Mouse (Mus musculus) limb, embryonic 12.5 days (tissue): ENCODE measurements around the gene Nfix. TPM values are rescaled to one million over a fixed set of nuclear protein-coding genes. Genes with fewer than 3 reads are reported as not detected.
"Not testable (repeated sequence)": the region's sequence is repeated elsewhere in the genome, so short reads cannot be mapped to it uniquely, and the experiment has no call there.

ENCODE experiments used
- ATAC-seq: fragments of 200-750 bp; cut with Nextera tagmentation; 2 replicates; pipeline ENCODE4 v1.8.0; 2017; ENCODE audit warnings: low read depth, moderate TSS enrichment; ENCODE audit not compliant: insufficient number of reproducible peaks, insufficient read depth, low FRiP score, low TSS enrichment
- H3K27ac ChIP-seq: fragments of 300-500 bp; sonication (generic); 2 replicates; pipeline ENCODE4 v1.5.1; 2016; ENCODE audit warnings: mild to moderate bottlenecking, moderate library complexity
- H3K27me3 ChIP-seq: fragments of 300-500 bp; sonication (generic); 2 replicates; pipeline ENCODE4 v1.6.1; 2016; ENCODE audit warnings: mild to moderate bottlenecking, moderate library complexity
- H3K36me3 ChIP-seq: fragments of 300-500 bp; sonication (generic); 2 replicates; pipeline ENCODE4 v1.6.1; 2016; ENCODE audit warnings: mild to moderate bottlenecking, moderate library complexity
- H3K4me1 ChIP-seq: fragments of 300-500 bp; sonication (generic); replicated peaks from 2 replicates; pipeline ENCODE4 v1.6.1; 2016
- H3K4me2 ChIP-seq: fragments of 300-500 bp; sonication (generic); 2 replicates; pipeline ENCODE4 v1.6.1; 2016; ENCODE audit warnings: mild to moderate bottlenecking, moderate library complexity
- H3K4me3 ChIP-seq: fragments of 300-500 bp; sonication (generic); replicated peaks from 2 replicates; pipeline ENCODE4 v1.5.1; 2016; ENCODE audit warnings: mild to moderate bottlenecking
- H3K9ac ChIP-seq: fragments of 300-500 bp; sonication (generic); replicated peaks from 2 replicates; pipeline ENCODE4 v1.6.1; 2016; ENCODE audit warnings: mild to moderate bottlenecking, moderate library complexity
- H3K9me3 ChIP-seq: fragments of 300-500 bp; sonication (generic); 2 replicates; pipeline ENCODE4 v1.6.1; 2016; ENCODE audit warnings: mild to moderate bottlenecking, moderate library complexity
- WGBS: fragments of 180-500 bp; shearing (Covaris S2); methylation state at CpG from one replicate; pipeline ENCODE4 v1.1.7; 2016; 5-methylcytosine and 5-hydroxymethylcytosine counted together
- polyA plus RNA-seq: library from polyadenylated mRNA; unstranded; fragments of >200 nt; fragmentation: Nextera tagmentation; extraction: Ambion mirVana; gene quantifications from 2 replicates; pipeline ENCODE4 v1.2.1, GENCODE M21; 2016

The Nfix gene
- polyA plus RNA-seq, 1 experiment from 2014 or later = 14.5 TPM

DNA sequence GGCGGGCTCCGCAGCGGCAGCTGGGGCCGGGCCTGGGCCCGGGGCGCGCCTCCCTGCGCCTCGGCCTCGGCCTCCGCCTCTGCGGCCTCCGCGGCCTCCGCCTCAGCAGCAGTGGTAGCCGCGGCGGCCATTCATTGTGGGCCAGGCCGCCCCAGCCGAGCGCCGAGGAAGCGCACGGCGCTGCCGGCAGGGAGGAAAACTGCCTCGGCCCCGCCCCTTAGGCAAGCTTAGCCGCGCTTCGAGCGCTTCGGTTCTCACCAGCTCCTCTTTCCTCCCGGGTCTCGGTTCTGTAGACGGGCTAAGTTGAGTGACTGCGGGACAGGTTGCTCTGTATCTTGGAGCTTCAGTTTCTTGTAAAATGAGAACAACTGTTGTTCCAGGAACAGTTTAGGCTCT, 112.4 kb downstream of the Nfix start, which contains the start of gene Nacc1:
Gene Nacc1, minus strand, starts transcription at position 158 of the 396 bp plus-strand sequence.
- Histone ChIP-seq H3K4me2 (peak within 1 kb of the TSS; percentile 90), H3K9me3 (no peaks in the 10 kb centered on the region), H3K36me3 (peaks cover 38% of the 10 kb centered on the region), H3K4me1 (peaks cover 39% of the 10 kb centered on the region), H3K27me3 (no peaks in the 10 kb centered on the region), H3K27ac (peak within 1 kb of the TSS; percentile 98), H3K9ac (peak within 1 kb of the TSS; percentile 99), H3K4me3 (peak within 1 kb of the TSS; percentile 99)
- peak; percentile 35; the same call in 1 of the 2 replicates for ATAC-seq
- WGBS = under 1% methylated on average over 35 of the region's 37 CpGs

GRCm38 (mm10) chr8:84687003-84687704, 113.0 kb downstream of the Nfix start:
- H3K27ac ChIP-seq = peak overlapping the region; percentile 98
- peak overlapping the region; percentile 99 for H3K9ac ChIP-seq
- peak overlapping the region; percentile 90 for H3K4me2 ChIP-seq
- H3K27me3 ChIP-seq = no peaks in the 10 kb centered on the region
- WGBS = 1% methylated on average over 60 of the region's 62 CpGs
- no peaks in the 10 kb centered on the region for H3K9me3 ChIP-seq
- ATAC-seq = peak; percentile 42
- H3K4me1 ChIP-seq = peaks cover 39% of the 10 kb centered on the region
- H3K36me3 ChIP-seq = peaks cover 38% of the 10 kb centered on the region
- H3K4me3 ChIP-seq = peak overlapping the region; percentile 99

DNA sequence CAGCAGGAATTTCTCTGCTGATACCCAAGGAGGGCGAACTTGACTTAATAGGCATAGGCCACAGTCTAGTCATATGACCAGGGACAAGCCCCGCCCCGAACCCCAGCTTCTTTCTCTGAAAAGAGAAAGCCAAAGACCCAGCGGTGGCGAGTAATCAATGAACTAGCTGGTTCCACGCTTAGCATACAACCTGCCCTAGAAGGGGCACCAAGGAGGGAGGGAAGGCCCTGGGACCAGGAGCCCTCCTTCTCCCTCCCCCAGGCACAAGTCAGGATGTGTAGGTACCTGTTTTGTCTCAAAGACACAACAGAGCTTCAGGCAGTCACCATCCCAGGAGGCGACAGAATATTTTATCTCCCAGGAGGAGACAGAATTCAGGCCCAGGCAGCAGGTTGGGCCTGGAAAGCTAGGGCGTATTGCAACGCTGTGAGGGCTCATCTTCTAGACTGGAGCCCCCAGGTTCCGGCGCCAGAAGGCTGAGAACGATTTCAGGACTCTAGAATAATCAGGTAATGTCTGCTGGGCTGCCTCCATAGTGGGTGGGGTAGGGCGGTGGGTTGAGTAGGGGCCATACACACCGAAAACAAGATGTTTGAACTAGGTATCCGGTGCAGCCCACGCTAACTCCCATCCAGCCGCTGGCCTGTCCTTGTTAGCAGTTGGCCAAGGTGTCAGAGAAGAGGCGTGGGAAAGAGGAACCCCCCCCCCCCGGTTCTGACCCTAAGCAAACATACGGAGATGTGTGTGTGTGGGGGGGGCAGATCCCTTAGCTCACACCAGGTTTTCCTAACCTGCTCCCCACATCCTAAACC, 113.7 kb downstream of the Nfix start, which contains the start of gene Trmt1:
Gene Trmt1, plus strand, starts transcription at position 117 of the 812 bp plus-strand sequence.
- peaks cover 41% of the 10 kb centered on the region for H3K36me3 ChIP-seq
- H3K9me3 ChIP-seq = no peaks in the 10 kb centered on the region
- H3K4me2 ChIP-seq = peak within 1 kb of the TSS; percentile 90
- WGBS = 8% methylated on average over 20 of the region's 20 CpGs
- peak within 1 kb of the TSS; percentile 98 for H3K27ac ChIP-seq
- H3K9ac ChIP-seq = peak within 1 kb of the TSS; percentile 99
- H3K4me3 ChIP-seq = peak within 1 kb of the TSS; percentile 99
- peaks cover 39% of the 10 kb centered on the region for H3K4me1 ChIP-seq
- ATAC-seq = 0 out of 2 replicates have a peak, but pooled peaks have one; percentile 6
- H3K27me3 ChIP-seq = no peaks in the 10 kb centered on the region

DNA sequence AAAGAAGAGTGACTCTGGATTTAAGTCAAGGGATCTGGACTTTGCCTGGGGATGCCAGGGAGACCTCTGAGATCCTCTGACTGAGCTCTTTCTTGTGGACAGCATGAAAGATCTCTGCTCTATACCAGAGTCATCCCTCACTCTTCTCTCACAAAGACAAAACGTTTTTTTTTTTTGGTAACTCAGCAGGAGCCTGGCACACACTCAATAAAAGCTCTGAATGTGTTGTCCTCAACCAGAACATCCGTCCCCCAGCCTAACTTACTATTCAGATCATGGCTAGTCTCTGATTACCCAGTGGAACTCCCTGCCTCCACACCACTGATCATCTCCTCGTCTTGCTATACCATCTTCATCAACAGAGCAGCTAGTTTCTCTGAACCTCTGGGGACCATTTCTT, 115.6 kb downstream of the Nfix start:
- H3K9ac ChIP-seq = no peak overlapping the region; the same call in 1 of the 2 replicates
- no peaks in the 10 kb centered on the region for H3K27me3 ChIP-seq
- H3K4me1 ChIP-seq = peaks cover 31% of the 10 kb centered on the region
- no peak overlapping the region for H3K4me3 ChIP-seq
- no peak overlapping the region for H3K4me2 ChIP-seq
- WGBS = 71% methylated on average over 3 of the region's 3 CpGs
- H3K9me3 ChIP-seq = no peaks in the 10 kb centered on the region
- peaks cover 42% of the 10 kb centered on the region for H3K36me3 ChIP-seq
- no peak for ATAC-seq
- no peak overlapping the region for H3K27ac ChIP-seq

- no peak overlapping the region for H3K27ac ChIP-seq
- H3K9ac ChIP-seq = no peak overlapping the region
- H3K4me2 ChIP-seq = no peak overlapping the region
- no peak for ATAC-seq
- H3K9me3 ChIP-seq = no peaks in the 10 kb centered on the region
- H3K4me3 ChIP-seq = no peak overlapping the region
- no peaks in the 10 kb centered on the region for H3K27me3 ChIP-seq
- peaks cover 45% of the 10 kb centered on the region for H3K36me3 ChIP-seq
- H3K4me1 ChIP-seq = peaks cover 19% of the 10 kb centered on the region
- WGBS = 87% methylated on average over 2 of the region's 2 CpGs
Measured at GRCm38 (mm10) chr8:84682257-84682656, 117.9 kb downstream of the Nfix start.

GRCm38 (mm10) chr8:84681476-84681875, 118.7 kb downstream of the Nfix start:
- no peaks in the 10 kb centered on the region for H3K27me3 ChIP-seq
- no peaks in the 10 kb centered on the region for H3K9me3 ChIP-seq
- ATAC-seq = no peak
- 87% methylated on average over 2 of the region's 2 CpGs for whole genome bisulfite sequencing
- no peak overlapping the region for H3K4me2 ChIP-seq
- no peak overlapping the region for H3K27ac ChIP-seq
- H3K4me3 ChIP-seq = no peak overlapping the region
- H3K9ac ChIP-seq = no peak overlapping the region
- H3K36me3 ChIP-seq = peaks cover 52% of the 10 kb centered on the region
- peaks cover 17% of the 10 kb centered on the region for H3K4me1 ChIP-seq

GRCm38 (mm10) chr8:84677305-84677704, 122.8 kb downstream of the Nfix start:
- ATAC-seq = no peak
- Histone ChIP-seq H3K4me1 (no peaks in the 10 kb centered on the region), H3K9ac (no peak overlapping the region), H3K27ac (no peak overlapping the region), H3K27me3 (no peaks in the 10 kb centered on the region), H3K9me3 (no peaks in the 10 kb centered on the region), H3K36me3 (peaks cover 68% of the 10 kb centered on the region), H3K4me3 (no peak overlapping the region), H3K4me2 (no peak overlapping the region)
- 93% methylated on average over 5 of the region's 5 CpGs for WGBS

DNA sequence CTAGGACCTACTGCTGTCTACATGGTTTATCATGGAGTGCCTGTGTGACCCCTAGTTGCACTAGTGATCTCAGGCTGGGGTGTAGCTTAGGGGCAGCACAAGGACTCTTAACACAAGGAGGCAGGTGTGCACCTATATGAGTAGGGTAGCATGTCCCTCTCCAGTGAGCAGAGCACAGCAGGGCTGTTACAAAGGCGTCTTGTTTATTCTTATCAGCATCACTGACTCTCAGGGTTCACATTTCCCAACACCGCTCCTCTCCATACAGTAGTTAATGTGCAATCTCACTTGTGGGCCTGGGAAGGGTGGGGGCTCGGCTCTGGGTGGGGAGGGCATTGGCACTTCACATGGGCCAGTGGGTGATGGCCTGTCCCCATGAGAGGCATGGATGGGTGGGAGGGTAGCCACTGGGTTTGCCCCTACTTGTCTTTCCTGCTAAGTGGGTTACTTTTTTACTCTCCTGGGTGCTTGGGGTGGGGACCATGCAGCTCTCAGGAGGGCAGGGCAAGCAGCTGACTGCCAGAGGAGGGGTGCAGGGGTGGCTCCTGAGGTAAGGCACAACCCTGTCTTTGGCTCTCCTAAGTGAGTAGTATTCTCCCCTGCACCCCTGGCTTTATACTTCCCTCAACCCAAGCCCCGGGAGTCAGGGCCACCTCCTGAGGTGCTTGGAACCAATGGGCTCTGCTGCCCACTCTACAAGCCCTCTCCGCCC, 129.7 kb downstream of the Nfix start:
- H3K9me3 ChIP-seq, H3K27me3 ChIP-seq, H3K4me2 ChIP-seq, H3K27ac ChIP-seq, H3K9ac ChIP-seq, ATAC-seq, H3K4me3 ChIP-seq: not testable (repeated sequence)
- H3K36me3 ChIP-seq = peaks cover 87% of the 10 kb centered on the region
- H3K4me1 ChIP-seq = peaks cover 10% of the 10 kb centered on the region
- WGBS = 93% methylated on average over 5 of the region's 5 CpGs

DNA sequence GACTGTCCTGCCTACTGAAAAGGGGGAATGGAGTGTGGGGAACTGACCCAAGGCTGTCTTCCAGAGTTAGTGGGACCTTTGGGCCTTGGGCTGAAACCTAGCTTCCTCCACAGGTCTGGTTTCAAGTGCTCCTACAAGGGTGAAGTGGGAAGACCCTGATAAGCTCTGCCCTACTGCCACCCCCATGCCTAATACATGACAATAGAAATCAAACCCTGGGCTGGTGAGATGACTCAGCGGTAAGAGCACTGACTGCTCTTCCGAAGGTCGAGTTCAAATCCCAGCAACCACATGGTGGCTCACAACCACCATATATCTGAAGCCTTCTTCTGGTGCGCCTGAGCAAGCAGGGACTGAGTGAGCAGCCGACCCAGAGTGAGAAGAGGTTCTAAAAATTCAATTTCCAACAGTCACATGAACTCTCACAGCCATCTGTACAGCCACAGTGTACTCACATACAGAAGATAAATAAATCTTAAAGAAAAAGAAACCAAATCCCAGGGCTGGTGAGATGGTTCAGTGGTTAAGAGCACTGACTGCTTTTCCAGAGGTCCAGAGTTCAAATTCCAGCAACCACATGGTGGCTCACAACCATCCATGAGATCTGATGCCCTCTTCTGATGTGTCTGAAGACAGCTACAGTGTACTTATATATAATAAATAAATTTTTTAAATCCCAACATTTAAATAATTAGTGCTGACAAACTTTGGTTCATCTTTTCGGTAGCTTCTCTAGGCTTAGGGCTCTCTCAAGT, 131.2 kb downstream of the Nfix start:
- H3K36me3 ChIP-seq = peaks cover 72% of the 10 kb centered on the region
- no peaks in the 10 kb centered on the region for H3K27me3 ChIP-seq
- ATAC-seq = no peak
- WGBS = 82% methylated on average over 6 of the region's 6 CpGs
- H3K9ac ChIP-seq = no peak overlapping the region
- H3K4me1 ChIP-seq = peaks cover 12% of the 10 kb centered on the region
- no peak overlapping the region for H3K4me3 ChIP-seq
- no peak overlapping the region for H3K4me2 ChIP-seq
- H3K27ac ChIP-seq = no peak overlapping the region
- H3K9me3 ChIP-seq = no peaks in the 10 kb centered on the region

- H3K9me3 ChIP-seq = no peaks in the 10 kb centered on the region
- H3K9ac ChIP-seq = no peak overlapping the region
- 79% methylated on average over 1 of the region's 1 CpGs for WGBS
- H3K27me3 ChIP-seq = no peaks in the 10 kb centered on the region
- ATAC-seq = no peak
- no peak overlapping the region for H3K4me3 ChIP-seq
- peaks cover 18% of the 10 kb centered on the region for H3K4me1 ChIP-seq
- H3K4me2 ChIP-seq = no peak overlapping the region
- H3K27ac ChIP-seq = no peak overlapping the region
- peaks cover 63% of the 10 kb centered on the region for H3K36me3 ChIP-seq
Measured at GRCm38 (mm10) chr8:84668081-84668480, 132.1 kb downstream of the Nfix start.
